Mouse (Mus musculus): ENCODE measurements around the gene Lct. TPM values are rescaled to one million over a fixed set of nuclear protein-coding genes. Genes with fewer than 3 reads are reported as not detected.
"Not testable (repeated sequence)": the region's sequence is repeated elsewhere in the genome, so short reads cannot be mapped to it uniquely, and the experiment has no call there.

The Lct gene
- polyA plus RNA-seq, 1 experiment from 2014 or later = 0.19 TPM

- H3K36me3 ChIP-seq = peaks cover 96% of the 10 kb centered on the region
- H3K27ac ChIP-seq (replicated peaks) = no peak overlapping the region
- no peaks in the 10 kb centered on the region for H3K27me3 ChIP-seq (ENCODE audit: low read depth, poor library complexity, severe bottlenecking)
- 88% methylated on average over 1 of the region's 1 CpGs for WGBS
- no peak for DNase-seq (ENCODE audit: low spot score)
- no peaks in the 10 kb centered on the region for H3K9me3 ChIP-seq (replicated peaks)
- H3K4me3 ChIP-seq = no peak overlapping the region
- H3K4me1 ChIP-seq = no peaks in the 10 kb centered on the region
Observed at GRCm38 (mm10) chr1:128330313-128330712, 2.2 kb upstream of the Lct start.

- Histone ChIP-seq H3K4me1 (no peaks in the 10 kb centered on the region), H3K27ac (replicated peaks) (no peak overlapping the region), H3K36me3 (peaks cover 82% of the 10 kb centered on the region), H3K4me3 (no peak overlapping the region), H3K27me3 (ENCODE audit: low read depth, poor library complexity, severe bottlenecking) (no peaks in the 10 kb centered on the region), H3K9me3 (replicated peaks) (no peaks in the 10 kb centered on the region)
- WGBS = 78% methylated on average over 1 of the region's 1 CpGs
- no peak for DNase-seq (ENCODE audit: low spot score)
Observed at GRCm38 (mm10) chr1:128327165-128327564, 953 bp downstream of the Lct start.

GRCm38 (mm10) chr1:128324776-128325175, 3.3 kb downstream of the Lct start:
- Histone ChIP-seq H3K9me3 (replicated peaks) (no peaks in the 10 kb centered on the region), H3K27ac (replicated peaks) (no peak overlapping the region), H3K4me3 (no peak overlapping the region), H3K27me3 (ENCODE audit: low read depth, poor library complexity, severe bottlenecking) (no peaks in the 10 kb centered on the region), H3K36me3 (peaks cover 58% of the 10 kb centered on the region), H3K4me1 (no peaks in the 10 kb centered on the region)
- no peak for DNase-seq (ENCODE audit: low spot score)
- WGBS = 92% methylated on average over 2 of the region's 2 CpGs

GRCm38 (mm10) chr1:128323026-128323643, 5.0 kb downstream of the Lct start:
- peaks cover 42% of the 10 kb centered on the region for H3K36me3 ChIP-seq
- 92% methylated on average over 8 of the region's 8 CpGs for WGBS
- no peak for DNase-seq (ENCODE audit: low spot score)

GRCm38 (mm10) chr1:128319266-128319665, 8.9 kb downstream of the Lct start:
- H3K27ac ChIP-seq (replicated peaks); DNase-seq (ENCODE audit: low spot score); H3K4me1 ChIP-seq; H3K9me3 ChIP-seq (replicated peaks); H3K4me3 ChIP-seq; H3K27me3 ChIP-seq (ENCODE audit: low read depth, poor library complexity, severe bottlenecking): not testable (repeated sequence)
- H3K36me3 ChIP-seq = peaks cover 12% of the 10 kb centered on the region
- WGBS = 81% methylated on average over 6 of the region's 6 CpGs

More at GRCm38 (mm10) chr1:128323026-128323643, 5.0 kb downstream of the Lct start:
- H3K4me3 ChIP-seq = no peak overlapping the region
- no peak overlapping the region for H3K27ac ChIP-seq (replicated peaks)
- H3K4me1 ChIP-seq = no peaks in the 10 kb centered on the region
- no peaks in the 10 kb centered on the region for H3K27me3 ChIP-seq (ENCODE audit: low read depth, poor library complexity, severe bottlenecking)
- no peaks in the 10 kb centered on the region for H3K9me3 ChIP-seq (replicated peaks)

GRCm38 (mm10) chr1:128314665-128315064, 13.5 kb downstream of the Lct start:
- H3K36me3 ChIP-seq = peaks cover 13% of the 10 kb centered on the region; the same call in 1 of the 2 replicates
- H3K4me3 ChIP-seq = no peak overlapping the region
- no peak for DNase-seq (ENCODE audit: low spot score)
- 79% methylated on average over 4 of the region's 4 CpGs for WGBS
- H3K27me3 ChIP-seq (ENCODE audit: low read depth, poor library complexity, severe bottlenecking) = no peaks in the 10 kb centered on the region
- no peak overlapping the region for H3K27ac ChIP-seq (replicated peaks)
- H3K4me1 ChIP-seq = no peaks in the 10 kb centered on the region
- H3K9me3 ChIP-seq (replicated peaks) = no peaks in the 10 kb centered on the region

GRCm38 (mm10) chr1:128309043-128309442, 19.1 kb downstream of the Lct start:
- no peak for DNase-seq (ENCODE audit: low spot score)
- no peak overlapping the region for H3K27ac ChIP-seq (replicated peaks)
- no peaks in the 10 kb centered on the region for H3K9me3 ChIP-seq (replicated peaks)
- peaks cover 19% of the 10 kb centered on the region for H3K36me3 ChIP-seq
- H3K4me3 ChIP-seq = no peak overlapping the region
- H3K27me3 ChIP-seq (ENCODE audit: low read depth, poor library complexity, severe bottlenecking) = no peaks in the 10 kb centered on the region
- whole genome bisulfite sequencing = 79% methylated on average over 3 of the region's 3 CpGs
- H3K4me1 ChIP-seq = no peaks in the 10 kb centered on the region

- WGBS = 94% methylated on average over 16 of the region's 16 CpGs
- H3K4me3 ChIP-seq = no peak overlapping the region
- peaks cover 50% of the 10 kb centered on the region for H3K36me3 ChIP-seq
- no peak for DNase-seq (ENCODE audit: low spot score)
- H3K27ac ChIP-seq (replicated peaks) = no peak overlapping the region
- H3K9me3 ChIP-seq (replicated peaks) = no peaks in the 10 kb centered on the region
- H3K27me3 ChIP-seq (ENCODE audit: low read depth, poor library complexity, severe bottlenecking) = no peaks in the 10 kb centered on the region
- no peaks in the 10 kb centered on the region for H3K4me1 ChIP-seq
Observed at GRCm38 (mm10) chr1:128303900-128304299, 24.2 kb downstream of the Lct start.

GRCm38 (mm10) chr1:128295717-128296528, 32.2 kb downstream of the Lct start:
- Histone ChIP-seq H3K9me3 (replicated peaks) (no peaks in the 10 kb centered on the region), H3K27ac (replicated peaks) (no peak overlapping the region), H3K4me1 (no peaks in the 10 kb centered on the region), H3K36me3 (peaks cover 18% of the 10 kb centered on the region), H3K27me3 (ENCODE audit: low read depth, poor library complexity, severe bottlenecking) (no peaks in the 10 kb centered on the region), H3K4me3 (no peak overlapping the region)
- 85% methylated on average over 5 of the region's 5 CpGs for WGBS
- DNase-seq (ENCODE audit: low spot score) = no peak

GRCm38 (mm10) chr1:128295296-128295695, 32.8 kb downstream of the Lct start:
- Histone ChIP-seq H3K27me3 (ENCODE audit: low read depth, poor library complexity, severe bottlenecking) (no peaks in the 10 kb centered on the region), H3K4me3 (no peak overlapping the region), H3K9me3 (replicated peaks) (no peaks in the 10 kb centered on the region), H3K4me1 (no peaks in the 10 kb centered on the region), H3K27ac (replicated peaks) (no peak overlapping the region), H3K36me3 (peaks cover 12% of the 10 kb centered on the region)
- DNase-seq (ENCODE audit: low spot score) = no peak
- WGBS = 87% methylated on average over 8 of the region's 8 CpGs

GRCm38 (mm10) chr1:128293524-128293923, 34.6 kb downstream of the Lct start:
- Histone ChIP-seq H3K9me3 (replicated peaks) (no peaks in the 10 kb centered on the region), H3K27me3 (ENCODE audit: low read depth, poor library complexity, severe bottlenecking) (no peaks in the 10 kb centered on the region), H3K4me1 (no peaks in the 10 kb centered on the region), H3K4me3 (no peak overlapping the region), H3K36me3 (peaks cover 11% of the 10 kb centered on the region), H3K27ac (replicated peaks) (no peak overlapping the region)
- WGBS = 92% methylated on average over 12 of the region's 12 CpGs
- no peak for DNase-seq (ENCODE audit: low spot score)

GRCm38 (mm10) chr1:128290295-128290694, 37.8 kb downstream of the Lct start:
- Histone ChIP-seq H3K27me3 (ENCODE audit: low read depth, poor library complexity, severe bottlenecking) (no peaks in the 10 kb centered on the region), H3K4me3 (no peak overlapping the region), H3K4me1 (no peaks in the 10 kb centered on the region), H3K27ac (replicated peaks) (no peak overlapping the region), H3K9me3 (replicated peaks) (no peaks in the 10 kb centered on the region), H3K36me3 (peaks cover 40% of the 10 kb centered on the region)
- DNase-seq (ENCODE audit: low spot score) = no peak
- 86% methylated on average over 5 of the region's 5 CpGs for WGBS

GRCm38 (mm10) chr1:128285136-128285535, 43.0 kb downstream of the Lct start:
- Histone ChIP-seq H3K4me1 (no peaks in the 10 kb centered on the region), H3K27ac (replicated peaks) (no peak overlapping the region), H3K4me3 (no peak overlapping the region), H3K9me3 (replicated peaks) (peaks cover 7% of the 10 kb centered on the region; the same call in 1 of the 2 replicates), H3K27me3 (ENCODE audit: low read depth, poor library complexity, severe bottlenecking) (no peaks in the 10 kb centered on the region), H3K36me3 (peaks cover 84% of the 10 kb centered on the region)
- 93% methylated on average over 9 of the region's 9 CpGs for WGBS
- DNase-seq (ENCODE audit: low spot score) = no peak
